Mouse (Mus musculus) megakaryocyte progenitor cell, adult 5-6 weeks (primary cell): ENCODE data around the gene Vsig1. TPM values are rescaled to one million over a fixed set of nuclear protein-coding genes. Genes with fewer than 3 reads are reported as not detected.

ENCODE experiments used
- ATAC-seq: replicated peaks from 2 replicates; pipeline ENCODE4 v1.8.0; 2016; ENCODE audit warnings: mild to moderate bottlenecking, moderate TSS enrichment, inconsistent platforms; ENCODE audit not compliant: poor library complexity
- total RNA-seq, 2 experiments: library from RNA; stranded (forward) in 1 of 2; stranded (reverse) in 1 of 2; fragments of 157-497, 149-512 nt in 1 of 2; fragments of 200-1000 nt in 1 of 2; gene quantifications; 2 replicates each; pipeline versions ENCODE4 v1.2.3 to v1.2.4; 2015 to 2017

Gene Vsig1
- total RNA-seq (2015) = not detected in 2 replicates
- not detected in 2 replicates for total RNA-seq (2017)

DNA sequence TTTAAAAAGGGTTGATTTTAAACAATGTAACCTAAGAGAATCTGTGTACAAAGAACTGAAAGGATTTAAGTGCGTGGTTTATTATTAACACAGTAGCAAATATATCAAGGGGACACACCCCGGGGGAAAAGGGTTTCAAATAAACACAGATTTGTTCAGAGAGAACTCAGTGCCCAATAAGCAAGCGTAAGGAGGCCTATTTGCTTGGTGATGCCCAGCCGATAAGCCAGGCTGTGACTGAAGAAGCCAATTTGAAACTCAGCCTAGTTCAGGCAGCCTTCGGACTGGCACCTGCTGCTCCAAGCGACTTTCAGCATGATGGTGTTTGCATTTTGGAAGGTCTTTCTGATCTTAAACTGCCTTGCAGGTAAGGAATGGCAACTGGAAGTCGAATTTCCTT is at the start of gene Vsig1:
TSS of gene Vsig1 (plus strand) at position 249 of the 400 bp plus-strand sequence.
- ATAC-seq = no peak

DNA sequence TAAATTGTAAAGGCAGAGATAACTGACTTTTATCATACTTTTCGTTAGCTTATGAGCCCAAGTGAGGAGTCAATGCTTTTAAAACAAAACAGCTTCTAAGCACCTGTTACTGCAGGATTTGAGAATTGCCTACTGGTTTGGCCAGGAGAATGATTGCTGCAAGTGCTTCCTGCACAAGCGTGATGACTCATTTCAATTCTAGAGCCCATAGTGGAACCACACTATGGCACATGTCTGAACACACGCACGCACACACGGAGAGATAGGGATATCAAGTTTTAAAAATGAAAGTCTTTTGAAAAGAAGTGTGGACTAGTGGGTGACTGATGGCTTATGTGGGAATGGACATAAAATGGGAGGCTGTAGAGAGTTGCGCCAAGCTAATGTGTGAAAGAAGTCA is 44.6 kb upstream of the Vsig1 start:
- peak; percentile 64 for ATAC-seq

DNA sequence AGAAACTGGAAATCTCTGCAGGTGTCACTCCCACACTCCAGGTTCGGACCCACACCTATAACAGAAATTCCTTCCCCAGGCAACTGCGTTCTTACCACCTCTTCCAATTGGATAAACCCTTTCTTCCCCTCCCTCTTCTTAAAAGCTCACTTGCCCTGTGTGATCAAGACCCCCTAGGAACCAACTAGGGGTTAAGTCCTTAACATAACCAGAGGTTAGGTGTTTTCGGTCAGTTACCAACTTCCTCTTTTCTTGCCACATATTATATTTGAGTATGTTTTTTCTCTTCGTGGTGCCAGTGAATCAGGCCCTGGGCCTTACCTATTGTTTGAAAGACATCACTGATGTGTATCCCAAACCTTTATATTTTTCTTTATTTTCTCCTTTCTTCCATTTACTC is 44.0 kb upstream of the Vsig1 start:
- no peak; the same call in 1 of the 2 replicates for ATAC-seq

DNA sequence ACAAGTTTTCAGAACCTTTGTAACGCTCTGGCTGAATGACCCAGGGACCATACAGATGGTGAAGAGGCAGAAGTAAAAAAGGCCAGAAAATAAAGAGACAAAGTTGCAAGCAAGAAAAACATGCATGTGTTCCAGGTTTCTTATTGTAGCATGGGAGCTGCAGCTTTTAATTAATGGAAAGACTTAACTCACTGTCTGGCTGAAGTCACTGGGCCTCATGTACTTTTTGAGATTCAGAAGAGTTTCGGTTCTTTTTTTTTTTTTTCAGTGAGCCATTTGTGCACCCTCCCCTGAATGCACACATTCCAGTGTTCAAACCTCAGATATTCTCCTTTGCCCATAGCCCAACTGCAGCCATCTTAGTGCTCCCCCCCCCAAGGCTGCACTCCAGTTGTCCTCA is 20.2 kb upstream of the Vsig1 start:
- no peak for ATAC-seq

DNA sequence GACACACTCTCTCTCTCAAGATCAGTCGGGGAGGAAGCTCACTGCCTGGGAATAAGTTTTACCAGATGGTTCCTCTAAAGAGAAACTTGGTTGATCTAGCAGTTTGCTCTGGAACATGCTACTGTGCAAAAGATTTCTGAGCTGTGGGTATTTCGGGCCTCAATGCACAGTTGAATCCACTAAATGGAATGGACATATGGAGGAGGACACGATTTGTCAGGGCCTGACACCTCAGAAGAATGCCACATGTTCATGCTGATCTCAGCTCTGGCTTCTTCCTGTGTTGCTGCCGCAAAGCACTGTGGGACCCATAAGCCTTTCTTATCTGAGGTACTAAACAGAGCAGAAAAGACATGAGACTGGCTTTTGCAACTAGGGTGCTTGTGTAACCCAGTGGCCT is 15.6 kb upstream of the Vsig1 start:
- ATAC-seq = no peak

DNA sequence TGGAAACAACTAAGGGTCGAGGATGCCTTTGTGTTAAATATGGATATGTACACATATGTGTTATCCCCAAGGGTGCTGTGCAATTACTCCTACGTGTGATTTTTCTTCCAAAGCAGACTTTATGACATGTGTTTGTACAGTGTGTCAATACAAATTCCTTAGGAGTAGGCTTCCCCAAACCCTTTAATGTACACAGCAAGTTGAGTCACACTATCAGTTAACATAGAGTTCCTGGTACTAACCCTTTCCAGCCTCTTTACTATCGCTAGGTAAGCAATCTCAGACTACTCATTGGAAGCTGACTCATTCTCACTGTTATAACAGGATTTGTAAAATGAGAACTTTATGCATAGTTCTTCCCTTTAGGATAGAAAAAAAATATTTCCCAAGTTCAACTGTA is 3.9 kb upstream of the Vsig1 start:
- no peak for ATAC-seq

DNA sequence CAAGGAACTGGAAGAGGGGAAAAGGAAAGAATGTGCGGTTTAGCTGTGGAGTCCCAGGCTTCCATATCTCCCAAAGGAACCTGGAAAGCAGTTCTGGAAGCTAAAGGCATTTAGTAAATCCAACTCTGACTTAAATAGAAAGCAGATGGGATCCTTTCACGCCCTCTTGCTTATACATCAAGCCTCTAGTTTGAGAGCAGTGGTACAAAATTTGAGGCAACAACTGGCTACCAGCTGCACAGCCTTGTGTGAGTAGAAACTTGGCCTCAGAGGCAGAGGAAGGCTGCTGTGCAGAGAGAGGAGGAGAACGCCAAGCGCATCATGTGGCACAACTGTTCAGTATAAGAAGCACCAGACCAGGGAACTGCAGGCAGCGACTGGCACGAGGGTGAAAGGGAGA is 13.9 kb downstream of the Vsig1 start:
- ATAC-seq = no peak

DNA sequence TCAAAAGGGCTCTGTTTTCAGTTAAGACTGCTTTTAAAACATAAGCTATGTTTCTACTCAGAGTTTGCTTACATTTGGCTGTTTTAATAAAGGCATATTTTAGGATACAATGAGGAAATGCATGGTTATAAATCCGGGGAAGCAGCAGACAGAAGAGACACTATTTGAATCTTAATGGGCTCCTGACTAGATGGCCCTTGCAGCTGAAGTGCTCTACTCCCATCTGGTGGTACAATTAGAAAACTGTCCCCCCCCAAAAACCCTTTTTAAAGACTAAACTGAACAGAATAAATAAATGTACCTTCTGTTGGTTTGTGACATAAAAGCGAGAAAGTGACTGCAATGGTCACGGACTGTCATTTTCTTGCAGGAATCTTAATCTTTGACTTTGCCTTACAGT is 24.7 kb downstream of the Vsig1 start:
- 0 out of 2 replicates have a peak, but pooled peaks have one; percentile 23 for ATAC-seq

DNA sequence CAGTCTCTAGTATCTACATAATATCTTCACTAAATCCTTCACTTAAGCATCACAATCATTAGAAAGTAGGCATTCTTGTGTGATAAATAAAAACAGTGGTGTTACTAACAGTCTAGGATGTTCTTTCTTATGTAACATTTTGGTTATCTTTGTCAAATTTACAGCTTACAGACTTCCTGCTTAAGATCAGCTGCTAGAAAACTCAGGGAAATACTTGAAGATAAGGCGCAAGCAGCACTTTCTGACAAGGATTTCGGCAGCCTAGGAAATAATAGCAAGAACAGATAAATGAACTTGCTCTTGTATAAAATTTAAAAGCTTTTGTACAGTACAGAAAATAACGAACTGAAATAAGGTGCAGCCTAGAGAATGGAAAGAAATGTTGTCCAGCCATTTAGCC is 25.9 kb downstream of the Vsig1 start:
- no peak for ATAC-seq

DNA sequence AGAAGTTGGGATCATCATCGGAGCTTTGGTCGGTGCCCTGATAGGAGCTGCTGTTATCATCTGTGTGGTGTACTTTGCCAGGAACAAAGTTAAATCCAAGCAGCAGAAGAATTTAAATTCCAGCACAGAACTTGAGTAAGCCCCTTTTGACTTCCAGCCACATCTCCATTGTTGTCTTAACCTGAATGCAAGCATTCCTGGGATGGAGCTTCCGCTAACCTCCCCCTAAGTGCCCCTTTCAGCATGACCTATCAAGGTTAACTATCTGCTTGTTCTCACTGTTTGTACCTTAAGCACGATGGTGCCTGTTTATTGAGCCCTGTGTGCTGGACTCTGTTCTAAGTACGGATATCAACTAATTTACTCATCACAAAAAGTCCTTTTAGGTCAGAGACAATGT is 28.9 kb downstream of the Vsig1 start:
- ATAC-seq = no peak

DNA sequence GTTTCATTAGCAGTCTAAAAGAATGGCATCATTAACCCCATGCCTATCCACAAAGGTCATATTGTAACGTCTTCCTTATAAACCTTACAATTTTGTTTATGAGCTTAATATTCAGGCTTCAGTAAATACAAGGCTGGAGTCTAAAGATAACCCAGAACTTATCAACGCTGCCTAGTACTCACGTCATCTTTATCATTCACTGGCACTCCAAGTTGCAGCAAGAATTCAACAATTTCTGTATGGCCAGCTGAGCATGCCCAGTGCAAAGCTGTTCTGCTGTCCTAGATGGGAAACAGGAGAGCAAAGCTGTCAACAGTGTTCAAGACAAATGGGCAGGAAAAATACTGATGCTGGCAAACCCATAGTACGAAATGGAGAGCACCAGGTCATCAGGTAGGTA is 46.2 kb downstream of the Vsig1 start:
- peak; percentile 50 for ATAC-seq

DNA sequence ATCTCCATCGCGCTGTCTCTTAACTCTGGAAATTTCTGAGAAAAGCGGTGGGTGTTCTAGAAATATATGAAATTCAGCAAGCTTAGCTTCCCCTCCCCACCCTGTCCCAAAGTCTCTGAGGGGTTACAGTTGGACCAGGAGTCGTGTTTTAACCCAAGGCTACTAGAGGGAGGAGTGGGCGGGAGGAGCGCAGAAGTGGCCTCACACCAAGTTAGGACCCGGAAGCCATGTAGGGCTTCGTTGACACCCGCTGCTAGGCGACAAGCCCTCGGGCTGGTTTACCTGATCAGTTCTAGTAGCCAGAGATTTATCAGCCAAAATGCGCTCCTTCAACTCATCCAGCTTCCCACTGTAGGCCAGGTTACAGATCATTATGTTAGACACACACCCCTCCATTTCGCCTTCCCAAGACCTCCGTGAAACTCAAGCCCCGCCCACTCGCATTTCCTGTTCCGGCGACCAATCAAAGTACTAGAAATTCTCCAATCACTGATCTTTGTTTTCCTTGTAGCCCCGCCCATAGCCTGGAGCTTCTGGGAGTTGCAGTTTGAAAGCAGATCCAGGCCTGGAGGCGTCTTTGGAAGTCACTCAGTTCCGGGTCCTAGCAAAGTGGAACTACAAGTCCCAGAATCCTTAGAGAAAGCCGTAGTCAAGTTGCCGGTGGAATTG is 49.0 kb downstream of the Vsig1 start, which contains the start of the genes Psmd10 and Atg4a:
TSS of gene Psmd10 (minus strand) at position 457 of the 669 bp plus-strand sequence.
TSS of gene Atg4a (plus strand) at position 636 of the 669 bp plus-strand sequence.
- ATAC-seq = peak; percentile 93

DNA sequence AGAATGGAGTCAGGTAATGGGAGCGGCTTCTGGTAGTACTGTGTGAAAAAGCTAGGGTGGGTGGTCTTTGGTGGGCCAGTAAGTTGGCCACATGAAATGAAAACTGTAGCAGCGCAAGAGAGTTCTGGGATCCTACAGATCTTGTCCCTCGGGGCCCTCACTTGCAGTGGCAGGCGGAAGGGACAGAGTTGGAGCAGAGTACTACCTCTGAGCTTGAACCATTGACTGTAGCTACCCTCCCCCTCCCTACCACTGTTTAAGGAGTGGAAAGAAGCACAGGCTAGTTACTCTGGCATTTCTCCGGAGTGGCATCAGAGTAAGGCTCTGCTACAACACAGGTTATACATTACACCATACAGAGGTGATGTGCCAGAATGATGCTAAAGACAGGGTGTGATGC is 49.6 kb downstream of the Vsig1 start:
- peak; percentile 30 for ATAC-seq

DNA sequence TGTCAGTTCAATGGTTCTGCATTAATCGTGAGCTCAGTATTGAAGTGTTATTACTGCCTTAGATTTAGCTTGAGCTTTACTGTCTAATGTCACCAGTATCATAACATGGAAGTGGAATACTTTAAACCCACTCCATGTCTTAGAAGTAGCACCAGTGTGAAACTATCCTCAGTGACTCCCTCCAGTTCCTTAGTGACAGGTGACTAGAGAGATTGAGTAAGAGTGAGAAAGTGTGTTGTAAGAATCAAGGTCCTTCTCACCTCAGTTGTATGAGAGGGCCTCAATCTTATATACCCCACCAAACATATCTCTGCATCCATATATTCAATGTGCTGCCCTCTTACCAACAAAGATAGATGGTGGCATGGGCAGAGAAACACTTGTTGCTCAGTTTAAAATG is 71.5 kb downstream of the Vsig1 start:
- ATAC-seq = peak; percentile 61

DNA sequence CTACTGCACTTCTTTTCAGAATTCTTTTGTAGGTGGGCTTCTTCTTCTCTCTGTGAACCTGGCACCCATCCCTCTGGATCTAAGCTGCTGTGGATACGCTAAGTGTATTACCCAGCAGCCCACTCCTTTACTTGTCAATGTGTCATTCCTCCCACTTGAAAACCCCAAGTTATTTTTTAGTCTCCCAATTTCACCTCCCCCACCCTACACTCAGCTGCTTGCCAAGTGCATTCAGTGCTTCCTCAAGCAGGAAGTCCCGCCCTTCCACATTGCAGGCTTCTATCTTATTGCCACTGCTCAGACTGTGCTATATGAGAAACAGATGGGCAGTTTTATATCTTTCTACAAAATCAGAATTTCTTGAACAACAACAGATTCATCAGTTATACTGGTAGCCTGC is 72.1 kb downstream of the Vsig1 start:
- ATAC-seq = peak; percentile 76

DNA sequence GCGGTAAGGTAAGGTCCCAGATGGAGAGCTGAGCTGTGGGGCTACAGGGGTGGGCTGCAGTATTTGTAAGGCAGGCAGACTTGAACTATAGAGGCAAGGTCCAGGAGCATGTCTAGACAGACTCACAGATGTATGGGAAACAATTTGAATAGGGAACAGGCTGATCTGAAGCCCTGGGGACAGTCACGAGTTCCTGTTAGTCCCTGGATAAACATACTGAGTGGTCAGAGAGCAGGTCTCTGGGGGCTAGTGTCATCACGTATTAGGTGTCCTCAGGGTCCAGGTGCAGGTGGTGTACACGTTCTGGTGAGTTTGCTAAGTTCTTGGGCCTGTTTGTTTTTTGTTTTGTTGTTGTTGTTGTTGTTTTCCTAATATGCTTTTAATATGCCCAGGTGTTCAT is 72.8 kb downstream of the Vsig1 start:
- ATAC-seq = no peak

DNA sequence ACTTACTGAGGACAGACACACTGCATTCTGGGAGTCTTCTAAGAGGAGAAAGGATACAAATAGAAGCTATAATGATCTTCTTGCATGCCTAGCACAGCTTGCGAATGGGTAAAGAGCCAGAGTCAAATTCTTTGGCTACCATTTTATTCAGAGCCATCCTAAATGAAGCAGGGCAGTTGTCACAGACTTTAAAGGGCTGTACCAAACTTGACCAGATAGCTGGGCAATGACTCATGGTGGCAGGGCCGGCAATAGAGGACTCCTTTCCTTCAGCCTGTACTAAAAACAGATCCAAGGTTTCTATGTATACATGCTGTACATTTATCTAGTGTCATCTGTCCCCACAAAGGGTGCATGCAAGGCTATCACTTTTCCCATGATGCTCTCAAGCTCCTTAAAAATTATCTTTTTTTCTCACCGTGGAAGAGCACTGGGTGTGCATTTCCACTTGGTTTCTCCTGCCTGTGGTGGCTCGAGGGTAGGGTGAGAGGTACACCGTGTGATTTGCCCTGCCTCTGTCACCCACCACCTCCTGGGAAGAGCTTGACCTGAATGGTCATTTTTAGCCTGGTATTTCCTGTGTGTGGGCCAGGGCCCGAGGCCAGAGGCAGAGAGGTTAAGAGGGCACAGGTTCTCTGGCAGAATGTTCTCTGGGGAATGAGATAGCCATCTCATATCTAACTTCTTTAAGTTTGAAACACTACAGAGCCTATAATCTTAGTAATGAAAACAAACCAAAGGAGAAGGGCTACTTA is 76.0 kb downstream of the Vsig1 start:
- ATAC-seq = no peak

DNA sequence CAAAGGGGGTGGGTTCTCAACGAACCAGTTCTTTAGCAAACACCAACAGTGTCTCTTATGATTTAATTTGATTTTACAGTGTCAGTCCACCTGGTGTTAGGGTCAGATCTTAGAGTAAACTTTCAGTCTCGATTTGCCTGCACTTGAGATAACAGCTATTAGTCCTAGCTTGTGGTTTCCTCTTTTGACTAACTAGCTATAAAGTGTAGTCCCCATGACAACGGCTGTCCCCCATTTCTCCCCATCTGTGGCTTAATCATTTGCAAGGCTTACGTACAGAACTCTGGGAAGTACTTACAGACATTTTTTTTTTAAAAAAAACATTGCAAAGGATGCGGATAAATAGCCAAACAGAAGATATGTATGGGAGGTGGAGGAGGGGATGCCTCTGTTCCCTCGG is 77.4 kb downstream of the Vsig1 start:
- ATAC-seq = peak; percentile 86

DNA sequence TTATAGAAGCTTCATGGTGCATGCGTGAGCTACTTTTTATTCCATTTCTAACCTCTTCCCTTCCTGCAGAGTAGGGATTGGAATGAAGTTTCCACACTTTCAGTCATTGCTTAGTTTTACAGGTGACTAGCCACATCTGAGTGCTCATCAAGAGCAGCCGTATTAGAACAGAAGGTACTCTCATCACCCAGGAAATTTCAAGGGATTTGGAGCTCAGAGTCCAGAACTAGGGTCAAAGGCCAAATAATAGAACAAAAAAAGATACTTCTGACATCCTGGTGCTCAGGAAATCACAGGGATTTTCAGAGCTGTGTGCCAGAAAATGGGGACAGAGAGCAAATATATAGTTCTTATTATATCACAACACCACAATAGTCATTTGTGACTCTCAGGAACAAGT is 77.8 kb downstream of the Vsig1 start:
- ATAC-seq = no peak
